Mouse (Mus musculus) spleen, adult 2 months (tissue): Measurements from ENCODE around the gene Zfhx3. TPM values are rescaled to one million over a fixed set of nuclear protein-coding genes. Genes with fewer than 3 reads are reported as not detected.
"Not testable (repeated sequence)": the region's sequence is repeated elsewhere in the genome, so short reads cannot be mapped to it uniquely, and the experiment has no call there.

Experiments used
- DNase-seq, 2 experiments: peaks; one replicate each; pipeline versions ENCODE4 v3.0.0 to v3.0.0-alpha.2; 2012 to 2021; ENCODE audit warnings: low spot score in 2 of 2, low read depth in 1 of 2
- H3K27ac ChIP-seq: fragments of 200-500 bp; 2 replicates; pipeline ENCODE4 v1.5.1; 2012; ENCODE audit warnings: low read length, inconsistent platforms; ENCODE audit not compliant: insufficient read depth
- H3K27me3 ChIP-seq: fragments of 200-500 bp; 2 replicates; pipeline ENCODE4 v1.6.1; 2012; ENCODE audit warnings: mild to moderate bottlenecking, moderate library complexity, low read length, inconsistent platforms; ENCODE audit not compliant: control insufficient read depth, insufficient read depth
- H3K36me3 ChIP-seq: fragments of 200-500 bp; 2 replicates; pipeline ENCODE4 v1.6.1; 2012; ENCODE audit warnings: mild to moderate bottlenecking, low read length, inconsistent platforms; ENCODE audit not compliant: control insufficient read depth, insufficient read depth
- H3K4me1 ChIP-seq: fragments of 200-500 bp; 2 replicates; pipeline ENCODE4 v1.6.1; 2011; ENCODE audit warnings: inconsistent platforms; ENCODE audit not compliant: control insufficient read depth, insufficient read depth, insufficient read length
- H3K4me3 ChIP-seq: fragments of 200-500 bp; 2 replicates; pipeline ENCODE4 v1.5.1; 2011; ENCODE audit warnings: mild to moderate bottlenecking, inconsistent platforms; ENCODE audit not compliant: insufficient read depth, insufficient read length; ENCODE audit errors: extremely low read depth
- CTCF ChIP-seq: fragments of 200-500 bp; IDR thresholded peaks from 2 replicates; pipeline ENCODE4 v1.5.1; 2011; ENCODE audit warnings: mild to moderate bottlenecking, inconsistent platforms; ENCODE audit not compliant: insufficient read depth, insufficient read length, insufficient replicate concordance; ENCODE audit errors: extremely low read depth
- POLR2A ChIP-seq: fragments of 200-500 bp; IDR thresholded peaks from 2 replicates; pipeline ENCODE4 v1.6.1; 2011; ENCODE audit warnings: low read depth, low read length, inconsistent platforms
- WGBS: fragments of 180-500 bp; shearing (Covaris S2); methylation state at CpG from one replicate; pipeline ENCODE4 v1.1.7; 2018; 5-methylcytosine and 5-hydroxymethylcytosine counted together
- polyA plus RNA-seq: library from polyadenylated mRNA; depleted of rRNA; stranded (reverse); fragments of >200 nt; gene quantifications from 2 replicates; pipeline ENCODE4 v1.2.3, GENCODE M21; 2012; rRNA removed

The Zfhx3 gene
- polyA plus RNA-seq, result 1.5 and 1.8 TPM in 2 replicates

DNA sequence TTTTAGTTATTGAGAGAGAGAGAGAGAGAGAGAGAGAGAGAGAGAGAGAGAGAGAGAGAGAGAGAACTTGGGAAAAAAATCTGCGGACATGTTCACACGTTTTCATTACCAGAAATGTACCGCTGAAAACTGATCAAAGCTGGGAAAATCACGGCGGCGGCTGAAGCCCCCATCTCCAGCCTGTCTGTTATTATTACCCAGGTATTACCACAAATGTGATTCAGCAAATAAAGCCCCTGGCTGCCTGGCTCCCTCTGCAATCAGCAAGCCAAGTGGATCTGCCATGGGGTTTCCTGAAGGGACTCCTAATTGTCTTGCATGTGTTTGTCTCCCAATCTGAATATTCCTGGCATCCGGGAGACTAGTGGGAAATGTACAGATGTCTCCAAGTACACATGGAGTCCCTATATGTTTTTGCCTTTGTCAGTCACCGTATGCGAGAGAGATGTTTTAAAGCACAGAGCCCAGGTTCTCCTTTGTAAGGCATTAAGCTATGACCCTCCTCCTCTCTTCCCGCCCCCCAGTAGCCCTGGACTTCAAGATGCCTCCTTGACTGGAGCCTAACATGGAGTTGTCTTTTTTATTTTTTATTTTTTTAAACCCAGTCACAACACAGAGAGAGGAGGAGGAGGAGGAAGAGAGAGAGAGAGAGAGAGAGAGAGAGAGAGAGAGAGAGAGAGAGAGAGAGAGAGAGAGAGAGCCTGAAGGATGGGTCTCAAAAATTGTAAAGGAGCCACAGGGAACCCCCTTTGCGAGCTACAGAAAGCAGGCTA, at the start of gene Zfhx3:
Gene Zfhx3 (plus strand): TSS at position 723 of the 773 bp plus-strand sequence.
- no peak for DNase-seq
- Histone ChIP-seq H3K4me3 (no peak within 1 kb of the TSS), H3K27me3 (peaks cover 1% of the 10 kb centered on the region), H3K27ac (no peak within 1 kb of the TSS), H3K4me1 (no peaks in the 10 kb centered on the region), H3K36me3 (no peaks in the 10 kb centered on the region)
- 26% methylated on average over 11 of the region's 11 CpGs for WGBS
- TF ChIP-seq CTCF, result no peak

DNA sequence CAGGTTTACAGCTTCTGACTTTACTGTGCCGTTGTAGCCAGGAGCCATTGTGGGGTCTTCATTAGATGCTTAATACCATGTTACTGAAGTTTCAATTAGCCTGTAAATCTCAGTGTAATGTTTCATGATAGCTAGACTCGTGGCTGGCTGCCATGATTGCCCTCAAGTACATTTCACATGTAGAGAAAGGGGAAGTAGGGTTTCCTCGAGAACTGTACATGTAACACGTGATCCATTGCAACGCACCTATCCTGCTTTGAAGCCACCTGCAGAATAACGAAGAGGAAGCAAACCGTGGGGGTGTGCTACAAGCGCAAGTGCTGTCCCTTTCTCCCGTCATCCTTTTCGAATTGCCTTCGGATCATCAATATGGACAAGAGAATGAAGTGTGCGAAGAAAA, 23.5 kb upstream of the Zfhx3 start:
- TF ChIP-seq POLR2A (no peak), CTCF (no peak)
- Histone ChIP-seq H3K27me3 (no peaks in the 10 kb centered on the region), H3K27ac (no peak overlapping the region), H3K4me3 (no peak overlapping the region), H3K4me1 (no peaks in the 10 kb centered on the region), H3K36me3 (no peaks in the 10 kb centered on the region)
- DNase-seq, result no peak
- WGBS, result 39% methylated on average over 12 of the region's 12 CpGs

DNA sequence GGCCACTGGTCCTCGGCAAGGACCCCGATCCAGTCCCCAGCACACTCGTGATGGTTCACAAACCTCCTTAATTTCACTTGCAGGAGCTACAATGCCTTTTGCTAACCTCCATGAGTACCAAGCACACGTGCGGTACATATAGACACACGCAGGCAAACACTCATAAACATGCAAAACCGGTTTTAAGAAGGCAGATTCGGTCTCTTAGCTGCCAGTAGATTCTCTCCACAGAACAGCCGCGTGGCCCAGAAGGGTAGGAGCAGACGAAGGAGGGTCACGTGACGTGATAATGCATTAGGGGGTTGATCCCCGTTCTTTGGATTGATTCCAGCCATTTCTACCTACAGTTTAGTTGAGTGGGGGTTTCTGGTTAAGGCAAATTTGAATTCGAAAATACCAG, 16.3 kb upstream of the Zfhx3 start:
- Histone ChIP-seq H3K27me3 (no peaks in the 10 kb centered on the region), H3K36me3 (no peaks in the 10 kb centered on the region), H3K27ac (no peak overlapping the region), H3K4me1 (no peaks in the 10 kb centered on the region), H3K4me3 (no peak overlapping the region)
- DNase-seq, result no peak
- no peak for TF ChIP-seq POLR2A
- TF ChIP-seq CTCF, result no peak
- WGBS, result 86% methylated on average over 15 of the region's 15 CpGs

- no peak overlapping the region for H3K4me3 ChIP-seq
- no peak overlapping the region for H3K27ac ChIP-seq
- 89% methylated on average over 4 of the region's 4 CpGs for WGBS
- no peak for TF ChIP-seq POLR2A
- TF ChIP-seq CTCF, result no peak
- H3K36me3 ChIP-seq, result no peaks in the 10 kb centered on the region
- no peaks in the 10 kb centered on the region for H3K27me3 ChIP-seq
- no peak for DNase-seq
- H3K4me1 ChIP-seq, result no peaks in the 10 kb centered on the region
Observed at GRCm38 (mm10) chr8:107936725-107937124, 5.7 kb upstream of the Zfhx3 start.

- H3K27me3 ChIP-seq, H3K27ac ChIP-seq, H3K36me3 ChIP-seq, DNase-seq, H3K4me3 ChIP-seq, H3K4me1 ChIP-seq: not testable (repeated sequence)
- WGBS, result 91% methylated on average over 5 of the region's 5 CpGs
Observed at GRCm38 (mm10) chr8:107938231-107938630, 4.2 kb upstream of the Zfhx3 start.

DNA sequence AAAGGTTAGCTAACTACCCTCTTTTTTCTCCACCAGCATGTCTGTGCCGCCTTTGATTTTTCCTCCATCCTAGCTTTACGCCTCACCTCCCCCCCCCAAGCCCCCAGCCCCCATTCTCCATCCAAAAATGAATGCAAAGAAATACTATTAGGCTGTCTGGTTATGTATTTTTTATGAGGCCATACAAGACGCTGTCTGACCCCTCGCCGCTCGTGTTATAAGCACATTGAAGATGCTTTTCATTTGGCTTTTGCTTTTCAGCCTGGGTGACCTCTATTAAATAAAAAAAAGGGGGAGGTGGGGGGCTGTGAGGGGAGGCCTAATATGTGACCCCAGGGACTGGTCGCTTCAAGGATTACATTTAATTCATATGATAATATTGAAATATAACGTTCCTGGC, 2.3 kb upstream of the Zfhx3 start:
- TF ChIP-seq POLR2A, result no peak
- TF ChIP-seq CTCF, result no peak
- no peak for DNase-seq
- no peak overlapping the region for H3K27ac ChIP-seq
- H3K27me3 ChIP-seq, result peaks cover 1% of the 10 kb centered on the region; the same call in 1 of the 2 replicates
- H3K36me3 ChIP-seq, result no peaks in the 10 kb centered on the region
- no peak overlapping the region for H3K4me3 ChIP-seq
- 88% methylated on average over 8 of the region's 8 CpGs for WGBS
- no peaks in the 10 kb centered on the region for H3K4me1 ChIP-seq

- H3K27me3 ChIP-seq, result peaks cover 1% of the 10 kb centered on the region
- no peak for DNase-seq
- WGBS, result 5% methylated on average over 16 of the region's 17 CpGs
Observed at GRCm38 (mm10) chr8:107942752-107943510, 487 bp downstream of the Zfhx3 start.

More at GRCm38 (mm10) chr8:107942752-107943510, 487 bp downstream of the Zfhx3 start:
- no peaks in the 10 kb centered on the region for H3K4me1 ChIP-seq
- no peak overlapping the region for H3K4me3 ChIP-seq
- H3K27ac ChIP-seq, result no peak overlapping the region
- no peak for TF ChIP-seq POLR2A
- no peak for TF ChIP-seq CTCF
- no peaks in the 10 kb centered on the region for H3K36me3 ChIP-seq
